Mouse (Mus musculus): ENCODE data around the gene Fbln5. TPM values are rescaled to one million over a fixed set of nuclear protein-coding genes. Genes with fewer than 3 reads are reported as not detected.

The Fbln5 gene
- polyA plus RNA-seq, 1 experiment from 2014 or later, result 31.2 TPM

DNA sequence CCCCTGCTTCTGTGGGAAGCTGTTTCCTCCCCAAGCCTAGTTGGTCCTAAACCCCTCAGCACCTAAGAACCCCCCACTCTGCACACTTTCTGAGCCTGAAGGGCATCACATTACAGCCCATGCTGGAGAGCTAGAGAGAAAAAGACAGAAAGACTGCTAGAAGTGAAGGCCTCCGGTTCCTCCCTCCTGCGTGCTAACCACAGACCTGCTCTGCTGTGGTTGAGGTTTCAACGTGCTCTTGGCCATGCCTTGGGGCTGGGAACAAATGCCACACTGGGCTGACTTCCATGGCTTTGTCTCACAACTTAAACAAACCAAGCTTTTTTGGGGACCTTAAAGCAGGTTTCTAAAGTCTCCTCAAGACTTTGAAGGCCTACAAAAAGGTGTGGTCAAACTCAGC is 16.4 kb downstream of the Fbln5 start:
- DNase-seq (ENCODE audit: low spot score), result no peak
- H3K4me1 ChIP-seq (ENCODE audit: control insufficient read depth, insufficient read depth, low read length), result no peaks in the 10 kb centered on the region
- 79% methylated on average over 3 of the region's 3 CpGs for WGBS
- no peak overlapping the region for H3K4me3 ChIP-seq (ENCODE audit: low read depth, low read length)
- ATAC-seq (replicated peaks; ENCODE audit: insufficient number of reproducible peaks, low FRiP score, low TSS enrichment, low read depth), result no peak
- H3K9ac ChIP-seq (replicated peaks; ENCODE audit: low read length), result no peak overlapping the region
- no peak overlapping the region for H3K27ac ChIP-seq (replicated peaks; ENCODE audit: low read depth, low read length)
- no peaks in the 10 kb centered on the region for H3K9me3 ChIP-seq (replicated peaks; ENCODE audit: control insufficient read depth, low read length)
- H3K27me3 ChIP-seq (ENCODE audit: control insufficient read depth, insufficient read depth, low read length), result no peaks in the 10 kb centered on the region
- H3K4me2 ChIP-seq (ENCODE audit: low read depth, low read length), result no peak overlapping the region
- H3K36me3 ChIP-seq (replicated peaks; ENCODE audit: control insufficient read depth, insufficient read depth, low read depth, low read length), result no peaks in the 10 kb centered on the region

- H3K27ac ChIP-seq (replicated peaks; ENCODE audit: low read depth, low read length), result no peak overlapping the region
- H3K4me2 ChIP-seq (ENCODE audit: low read depth, low read length), result no peak overlapping the region
- H3K36me3 ChIP-seq (replicated peaks; ENCODE audit: control insufficient read depth, insufficient read depth, low read depth, low read length), result no peaks in the 10 kb centered on the region
- H3K4me1 ChIP-seq (ENCODE audit: control insufficient read depth, insufficient read depth, low read length), result no peaks in the 10 kb centered on the region
- no peak for ATAC-seq (replicated peaks; ENCODE audit: insufficient number of reproducible peaks, low FRiP score, low TSS enrichment, low read depth)
- H3K9ac ChIP-seq (replicated peaks; ENCODE audit: low read length), result no peak overlapping the region
- H3K9me3 ChIP-seq (replicated peaks; ENCODE audit: control insufficient read depth, low read length), result no peaks in the 10 kb centered on the region
- 77% methylated on average over 5 of the region's 5 CpGs for WGBS
- no peak for DNase-seq (ENCODE audit: low spot score)
- H3K27me3 ChIP-seq (ENCODE audit: control insufficient read depth, insufficient read depth, low read length), result no peaks in the 10 kb centered on the region
- no peak overlapping the region for H3K4me3 ChIP-seq (ENCODE audit: low read depth, low read length)
Measured at GRCm38 (mm10) chr12:101801744-101802143, 17.1 kb downstream of the Fbln5 start.

GRCm38 (mm10) chr12:101801051-101801450 is 17.8 kb downstream of the Fbln5 start:
- ATAC-seq (replicated peaks; ENCODE audit: insufficient number of reproducible peaks, low FRiP score, low TSS enrichment, low read depth) (no peak), DNase-seq (ENCODE audit: low spot score) (no peak)
- H3K4me2 ChIP-seq (ENCODE audit: low read depth, low read length), result no peak overlapping the region
- H3K9me3 ChIP-seq (replicated peaks; ENCODE audit: control insufficient read depth, low read length), result no peaks in the 10 kb centered on the region
- no peak overlapping the region for H3K4me3 ChIP-seq (ENCODE audit: low read depth, low read length)
- no peaks in the 10 kb centered on the region for H3K27me3 ChIP-seq (ENCODE audit: control insufficient read depth, insufficient read depth, low read length)
- no peaks in the 10 kb centered on the region for H3K4me1 ChIP-seq (ENCODE audit: control insufficient read depth, insufficient read depth, low read length)
- no peaks in the 10 kb centered on the region for H3K36me3 ChIP-seq (replicated peaks; ENCODE audit: control insufficient read depth, insufficient read depth, low read depth, low read length)
- no peak overlapping the region for H3K27ac ChIP-seq (replicated peaks; ENCODE audit: low read depth, low read length)
- whole genome bisulfite sequencing, result 80% methylated on average over 3 of the region's 3 CpGs
- H3K9ac ChIP-seq (replicated peaks; ENCODE audit: low read length), result no peak overlapping the region

- no peaks in the 10 kb centered on the region for H3K9me3 ChIP-seq (replicated peaks; ENCODE audit: control insufficient read depth, low read length)
- ATAC-seq (replicated peaks; ENCODE audit: insufficient number of reproducible peaks, low FRiP score, low TSS enrichment, low read depth), result peak; percentile 34; the same call in 1 of the 2 replicates
- H3K36me3 ChIP-seq (replicated peaks; ENCODE audit: control insufficient read depth, insufficient read depth, low read depth, low read length), result no peaks in the 10 kb centered on the region
- no peak overlapping the region for H3K4me2 ChIP-seq (ENCODE audit: low read depth, low read length)
- DNase-seq (ENCODE audit: low spot score), result no peak
- no peak overlapping the region for H3K27ac ChIP-seq (replicated peaks; ENCODE audit: low read depth, low read length)
- no peak overlapping the region for H3K9ac ChIP-seq (replicated peaks; ENCODE audit: low read length)
- WGBS, result 65% methylated on average over 7 of the region's 7 CpGs
- no peak overlapping the region for H3K4me3 ChIP-seq (ENCODE audit: low read depth, low read length)
- no peaks in the 10 kb centered on the region for H3K27me3 ChIP-seq (ENCODE audit: control insufficient read depth, insufficient read depth, low read length)
- no peaks in the 10 kb centered on the region for H3K4me1 ChIP-seq (ENCODE audit: control insufficient read depth, insufficient read depth, low read length)
Measured at GRCm38 (mm10) chr12:101798189-101798922, 20.5 kb downstream of the Fbln5 start.

- no peak overlapping the region for H3K4me3 ChIP-seq (ENCODE audit: low read depth, low read length)
- H3K9me3 ChIP-seq (replicated peaks; ENCODE audit: control insufficient read depth, low read length), result no peaks in the 10 kb centered on the region
- no peaks in the 10 kb centered on the region for H3K27me3 ChIP-seq (ENCODE audit: control insufficient read depth, insufficient read depth, low read length)
- DNase-seq (ENCODE audit: low spot score) (no peak), ATAC-seq (replicated peaks; ENCODE audit: insufficient number of reproducible peaks, low FRiP score, low TSS enrichment, low read depth) (no peak)
- H3K36me3 ChIP-seq (replicated peaks; ENCODE audit: control insufficient read depth, insufficient read depth, low read depth, low read length), result no peaks in the 10 kb centered on the region
- H3K4me2 ChIP-seq (ENCODE audit: low read depth, low read length), result no peak overlapping the region
- H3K27ac ChIP-seq (replicated peaks; ENCODE audit: low read depth, low read length), result no peak overlapping the region
- WGBS, result 78% methylated on average over 3 of the region's 3 CpGs
- no peak overlapping the region for H3K9ac ChIP-seq (replicated peaks; ENCODE audit: low read length)
- H3K4me1 ChIP-seq (ENCODE audit: control insufficient read depth, insufficient read depth, low read length), result no peaks in the 10 kb centered on the region
Measured at GRCm38 (mm10) chr12:101794458-101794857, 24.4 kb downstream of the Fbln5 start.

DNA sequence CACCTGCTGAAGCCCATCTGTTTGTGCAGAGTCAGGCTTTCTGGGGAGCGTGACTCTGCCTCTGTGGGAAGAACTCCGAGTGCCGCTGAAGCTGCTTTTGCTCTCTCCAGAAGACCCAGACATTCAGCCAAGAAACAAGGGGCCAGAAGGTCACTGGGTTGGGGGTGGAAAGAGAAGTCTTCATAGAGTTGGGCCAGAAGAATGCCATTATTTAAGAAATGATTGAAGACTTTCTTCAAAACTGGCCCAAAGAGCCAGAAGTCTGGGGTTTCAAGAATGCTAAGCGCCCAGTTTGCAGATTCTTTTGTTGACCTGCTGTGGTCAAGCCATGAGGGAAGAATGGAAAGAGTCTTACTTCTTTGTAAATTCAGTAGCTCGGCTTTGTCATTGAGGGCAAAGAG is 25.6 kb downstream of the Fbln5 start:
- 91% methylated on average over 5 of the region's 5 CpGs for WGBS
- no peak for DNase-seq (ENCODE audit: low spot score)
- H3K27ac ChIP-seq (replicated peaks; ENCODE audit: low read depth, low read length), result no peak overlapping the region

GRCm38 (mm10) chr12:101792684-101793083 is 26.2 kb downstream of the Fbln5 start:
- no peaks in the 10 kb centered on the region for H3K36me3 ChIP-seq (replicated peaks; ENCODE audit: control insufficient read depth, insufficient read depth, low read depth, low read length)
- no peaks in the 10 kb centered on the region for H3K27me3 ChIP-seq (ENCODE audit: control insufficient read depth, insufficient read depth, low read length)
- DNase-seq (ENCODE audit: low spot score) (no peak), ATAC-seq (replicated peaks; ENCODE audit: insufficient number of reproducible peaks, low FRiP score, low TSS enrichment, low read depth) (no peak)
- no peak overlapping the region for H3K4me3 ChIP-seq (ENCODE audit: low read depth, low read length)
- H3K27ac ChIP-seq (replicated peaks; ENCODE audit: low read depth, low read length), result no peak overlapping the region
- no peak overlapping the region for H3K9ac ChIP-seq (replicated peaks; ENCODE audit: low read length)
- H3K9me3 ChIP-seq (replicated peaks; ENCODE audit: control insufficient read depth, low read length), result no peaks in the 10 kb centered on the region
- H3K4me1 ChIP-seq (ENCODE audit: control insufficient read depth, insufficient read depth, low read length), result no peaks in the 10 kb centered on the region
- WGBS, result 87% methylated on average over 4 of the region's 4 CpGs
- H3K4me2 ChIP-seq (ENCODE audit: low read depth, low read length), result no peak overlapping the region

More for the DNA sequence above, 25.6 kb downstream of the Fbln5 start:
- Histone ChIP-seq H3K27me3 (ENCODE audit: control insufficient read depth, insufficient read depth, low read length) (no peaks in the 10 kb centered on the region), H3K4me1 (ENCODE audit: control insufficient read depth, insufficient read depth, low read length) (no peaks in the 10 kb centered on the region), H3K9ac (replicated peaks; ENCODE audit: low read length) (no peak overlapping the region), H3K36me3 (replicated peaks; ENCODE audit: control insufficient read depth, insufficient read depth, low read depth, low read length) (no peaks in the 10 kb centered on the region), H3K4me3 (ENCODE audit: low read depth, low read length) (no peak overlapping the region), H3K9me3 (replicated peaks; ENCODE audit: control insufficient read depth, low read length) (no peaks in the 10 kb centered on the region), H3K4me2 (ENCODE audit: low read depth, low read length) (no peak overlapping the region)
- no peak for ATAC-seq (replicated peaks; ENCODE audit: insufficient number of reproducible peaks, low FRiP score, low TSS enrichment, low read depth)

DNA sequence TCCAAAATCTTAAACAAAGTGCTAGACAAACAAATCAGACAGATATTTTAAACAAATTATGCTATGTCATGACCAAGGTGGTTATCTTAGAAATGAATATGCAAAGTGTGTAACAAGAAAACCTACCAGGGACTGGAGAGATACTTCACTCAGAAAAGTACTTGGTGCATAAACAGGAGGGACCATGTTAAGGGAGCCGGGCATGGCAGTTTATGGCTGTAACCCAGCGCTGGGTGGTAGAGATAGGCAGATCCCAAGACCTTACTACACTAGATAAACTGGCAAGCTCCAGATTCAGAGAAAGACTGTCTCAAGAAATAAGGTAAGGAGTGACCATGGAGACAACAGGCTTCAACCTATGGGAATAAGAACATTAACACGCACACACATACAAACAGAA is 29.1 kb downstream of the Fbln5 start:
- no peaks in the 10 kb centered on the region for H3K27me3 ChIP-seq (ENCODE audit: control insufficient read depth, insufficient read depth, low read length)
- ATAC-seq (replicated peaks; ENCODE audit: insufficient number of reproducible peaks, low FRiP score, low TSS enrichment, low read depth) (no peak), DNase-seq (ENCODE audit: low spot score) (no peak)
- H3K4me3 ChIP-seq (ENCODE audit: low read depth, low read length), result no peak overlapping the region
- no peak overlapping the region for H3K27ac ChIP-seq (replicated peaks; ENCODE audit: low read depth, low read length)
- no peaks in the 10 kb centered on the region for H3K9me3 ChIP-seq (replicated peaks; ENCODE audit: control insufficient read depth, low read length)
- no peak overlapping the region for H3K4me2 ChIP-seq (ENCODE audit: low read depth, low read length)
- no peak overlapping the region for H3K9ac ChIP-seq (replicated peaks; ENCODE audit: low read length)
- 93% methylated on average over 3 of the region's 3 CpGs for WGBS
- no peaks in the 10 kb centered on the region for H3K4me1 ChIP-seq (ENCODE audit: control insufficient read depth, insufficient read depth, low read length)
- H3K36me3 ChIP-seq (replicated peaks; ENCODE audit: control insufficient read depth, insufficient read depth, low read depth, low read length), result no peaks in the 10 kb centered on the region
